Mouse (Mus musculus) heart, postnatal 14 days (tissue): Measurements from ENCODE around the gene Gm20489. TPM values are rescaled to one million over a fixed set of nuclear protein-coding genes. Genes with fewer than 3 reads are reported as not detected.

Source experiments
- DNase-seq, 2 experiments: peaks; one replicate each; pipeline ENCODE4 v3.0.0; 2021 to 2022
- intact Hi-C: fragments of 180-260 bp; cut with DNase I; formaldehyde crosslinking; loops from one replicate; pipeline ENCODE4 v1.15.1; 2025
- total RNA-seq, 2 experiments: library from RNA; stranded (reverse); gene quantifications; 2 replicates each; pipeline ENCODE4 v1.2.3; 2021

Gene Gm20489
- total RNA-seq, 2 experiments from 2014 or later: not detected

- intact Hi-C loops: no loop called here
- DNase-seq: no peak
Measured at GRCm38 (mm10) chrX:101266631-101267030, 2.2 kb downstream of the Gm20489 start.

- DNase-seq: no peak
- intact Hi-C loops: no loop called here
Measured at GRCm38 (mm10) chrX:101263892-101264291, 4.9 kb downstream of the Gm20489 start, which contains the start of gene Gm614. Gene Gm614, minus strand, starts transcription at chrX:101263992.

- intact Hi-C loops: no loop called here
- DNase-seq: no peak
Measured at GRCm38 (mm10) chrX:101260441-101261325, 8.1 kb downstream of the Gm20489 start.

GRCm38 (mm10) chrX:101256603-101257002 lies 12.2 kb downstream of the Gm20489 start:
- intact Hi-C loops: no loop called here

GRCm38 (mm10) chrX:101254740-101255139 lies 14.1 kb downstream of the Gm20489 start:
- intact Hi-C loops: no loop called here
- DNase-seq: peak in 1 of 2 experiments; percentile 6

More at GRCm38 (mm10) chrX:101256603-101257002, 12.2 kb downstream of the Gm20489 start:
- DNase-seq: peak; percentile 15 to 25

GRCm38 (mm10) chrX:101253952-101254729 lies 14.7 kb downstream of the Gm20489 start, which contains the start of gene Foxo4:
Gene Foxo4, plus strand, starts transcription at chrX:101254528.
- DNase-seq: peak; percentile 84 to 85
- intact Hi-C loops: no loop called here

- no peak for DNase-seq
- intact Hi-C loops: no loop called here
Measured at GRCm38 (mm10) chrX:101245011-101245410, 23.8 kb downstream of the Gm20489 start.

GRCm38 (mm10) chrX:101222796-101223162 lies 46.0 kb downstream of the Gm20489 start:
- intact Hi-C loops: loop anchor here (5.0 kb wide), 1 partner anchor 50 kb away; the partner anchor contains the start of gene Med12
- no peak for DNase-seq

- intact Hi-C loops: loop anchor here (5.0 kb wide), 1 partner anchor 50 kb away; the partner anchor contains the start of gene Med12
Measured at GRCm38 (mm10) chrX:101221834-101222795, 46.7 kb downstream of the Gm20489 start, which contains the start of gene Snx12. Gene Snx12, minus strand, starts transcription at chrX:101222563.

More at GRCm38 (mm10) chrX:101221834-101222795, 46.7 kb downstream of the Gm20489 start, which contains the start of gene Snx12:
- peak; percentile 85 to 87 for DNase-seq

Other genes starting within 250 kb of the Gm20489 start
- under 1 TPM; 0.12 to 0.22 TPM for gene Tex11, start 209.4 kb downstream of the Gm20489 start, total RNA-seq
- under 1 TPM in 1 of 2 experiments, not detected in 1; 0.12 TPM for gene Slc7a3, start 183.0 kb downstream of the Gm20489 start, total RNA-seq
- 10 to 100 TPM; 38.9 to 42.1 TPM for gene Snx12, start 46.5 kb downstream of the Gm20489 start, total RNA-seq
- 10 to 100 TPM; 42.3 to 43.2 TPM for gene Foxo4, start 14.5 kb downstream of the Gm20489 start, total RNA-seq
- gene Gm614, start 5.0 kb downstream of the Gm20489 start, total RNA-seq: under 1 TPM; 0.32 to 0.38 TPM
- gene Il2rg, start 768 bp downstream of the Gm20489 start, total RNA-seq: 10 to 100 TPM; 11.5 to 19.4 TPM
- gene Med12, start 5.0 kb upstream of the Gm20489 start, total RNA-seq: 10 to 100 TPM; 22.5 to 25.8 TPM
- under 1 TPM; 0.51 to 0.69 TPM for gene Nlgn3, start 30.1 kb upstream of the Gm20489 start, total RNA-seq
- not detected for gene Gjb1, start 107.4 kb upstream of the Gm20489 start, total RNA-seq
- gene Zmym3, start 151.8 kb upstream of the Gm20489 start, total RNA-seq: 10 to 100 TPM; 18.5 to 19.0 TPM
- gene Nono, start 160.3 kb upstream of the Gm20489 start, total RNA-seq: 100 to 1,000 TPM in 1 of 2 experiments, 10 to 100 TPM in 1; 80.4 to 108 TPM
- 100 to 1,000 TPM; 204 to 235 TPM for gene Itgb1bp2, start 180.1 kb upstream of the Gm20489 start, total RNA-seq